Mouse (Mus musculus): Measurements from ENCODE around the gene Tmed9. TPM values are rescaled to one million over a fixed set of nuclear protein-coding genes. Genes with fewer than 3 reads are reported as not detected.
A peak's percentile ranks its signal among the peaks of the same experiment; 100 is the strongest.
"Not testable (repeated sequence)": the region's sequence is repeated elsewhere in the genome, so short reads cannot be mapped to it uniquely, and the experiment has no call there.

The Tmed9 gene
- total RNA-seq, 2 experiments from 2014 or later = 83.3 to 89.3 TPM

DNA sequence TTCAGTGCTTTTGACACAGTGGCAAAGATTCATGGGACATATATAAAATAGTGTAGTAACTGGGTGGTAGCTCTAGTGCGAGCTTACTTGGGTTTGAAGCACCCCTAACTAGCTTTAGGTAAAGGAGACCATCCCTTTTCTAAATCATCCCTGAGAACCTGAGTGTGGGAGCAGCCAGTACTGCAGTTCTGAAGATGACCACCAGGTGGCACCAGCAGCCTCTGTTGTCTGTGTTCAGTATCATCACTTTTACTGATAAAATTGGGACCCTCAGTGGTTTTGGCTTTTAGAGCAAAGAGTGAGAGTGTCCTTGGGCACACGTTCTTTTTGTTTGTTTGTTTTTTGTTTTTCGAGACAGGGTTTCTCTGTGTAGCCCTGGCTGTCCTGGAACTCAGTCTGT lies 28.1 kb downstream of the Tmed9 start:
- peak; percentile 84 to 90 for DNase-seq
- intact Hi-C loops (cut with DNase I) = loop anchor here (1.0 to 2.0 kb wide), 3 partner anchors 19 to 127 kb away; no protein-coding TSS in a partner anchor

DNA sequence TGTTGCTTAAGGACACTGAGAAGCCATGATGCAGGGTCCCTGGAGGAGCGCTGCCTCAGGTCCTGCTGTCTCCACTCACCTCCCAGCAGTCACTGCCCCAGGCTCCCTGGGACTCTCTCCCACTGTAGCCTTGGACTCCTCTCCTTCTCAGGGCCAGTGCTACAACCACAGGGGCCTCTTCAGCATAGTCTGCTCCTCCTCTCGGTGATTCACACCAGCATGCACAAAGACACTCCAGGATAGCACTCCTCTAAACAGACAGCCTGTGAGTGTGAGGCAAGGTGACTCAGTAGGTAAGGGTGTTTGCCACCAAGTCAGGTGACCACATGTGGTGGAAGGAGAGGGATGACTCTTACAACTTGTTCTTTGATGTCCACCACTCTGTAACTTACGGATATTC lies 31.1 kb downstream of the Tmed9 start:
- no peak for DNase-seq
- intact Hi-C loops (cut with DNase I) = no loop called here

DNA sequence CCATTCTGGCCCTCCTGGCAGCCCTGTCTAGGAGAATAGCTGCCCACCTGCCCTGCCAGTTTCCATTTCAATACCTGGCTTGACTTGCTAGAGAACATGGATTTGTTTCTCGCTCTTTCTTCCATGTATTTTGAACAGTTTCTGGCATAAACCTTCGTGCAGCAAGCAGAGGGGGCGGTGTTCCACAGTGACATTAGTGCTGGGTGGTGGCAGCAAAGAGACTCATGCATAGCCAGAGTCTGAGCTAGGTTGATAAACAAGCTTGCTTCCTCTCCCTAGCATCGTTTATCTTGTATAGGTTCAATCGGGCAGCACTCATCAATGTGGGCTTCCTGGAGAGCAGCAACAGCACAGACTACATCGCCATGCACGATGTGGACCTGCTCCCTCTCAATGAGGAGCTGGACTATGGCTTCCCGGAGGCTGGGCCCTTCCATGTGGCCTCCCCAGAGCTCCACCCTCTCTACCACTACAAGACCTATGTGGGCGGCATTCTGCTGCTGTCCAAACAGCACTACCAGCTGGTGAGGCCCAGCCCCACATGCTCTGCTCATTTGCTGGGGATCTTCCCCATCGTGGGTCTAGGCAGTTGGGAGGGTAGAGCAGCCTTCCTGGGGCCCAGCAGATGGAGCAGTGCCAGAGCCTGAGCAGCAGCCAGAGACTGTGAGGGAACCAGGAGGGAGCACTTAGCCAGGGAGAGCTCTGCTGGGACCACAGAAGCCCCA lies 33.5 kb downstream of the Tmed9 start:
- intact Hi-C loops (cut with DNase I) = no loop called here

DNA sequence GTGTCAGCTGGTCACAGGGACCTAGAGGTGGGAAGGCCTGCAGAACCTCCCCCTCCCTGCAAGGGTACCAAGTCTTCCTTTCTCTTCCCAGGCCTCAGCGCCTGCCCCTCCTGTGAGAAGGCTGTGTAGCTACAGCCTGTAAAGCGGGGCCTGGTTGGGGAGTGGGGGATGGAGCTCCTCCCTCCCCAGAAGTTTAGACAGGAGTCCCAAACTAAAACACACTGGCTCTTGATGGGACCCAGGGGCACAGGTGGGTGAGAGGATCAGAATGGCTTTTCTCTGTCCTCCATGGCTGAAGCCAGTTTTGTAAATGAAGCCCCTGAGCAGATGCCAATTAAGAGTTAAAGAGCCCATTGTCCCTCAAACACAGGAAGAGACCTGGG lies 34.1 kb downstream of the Tmed9 start:
- intact Hi-C loops (cut with DNase I) = no loop called here
- DNase-seq = no peak

More for the DNA sequence above, 33.5 kb downstream of the Tmed9 start:
- no peak for DNase-seq

DNA sequence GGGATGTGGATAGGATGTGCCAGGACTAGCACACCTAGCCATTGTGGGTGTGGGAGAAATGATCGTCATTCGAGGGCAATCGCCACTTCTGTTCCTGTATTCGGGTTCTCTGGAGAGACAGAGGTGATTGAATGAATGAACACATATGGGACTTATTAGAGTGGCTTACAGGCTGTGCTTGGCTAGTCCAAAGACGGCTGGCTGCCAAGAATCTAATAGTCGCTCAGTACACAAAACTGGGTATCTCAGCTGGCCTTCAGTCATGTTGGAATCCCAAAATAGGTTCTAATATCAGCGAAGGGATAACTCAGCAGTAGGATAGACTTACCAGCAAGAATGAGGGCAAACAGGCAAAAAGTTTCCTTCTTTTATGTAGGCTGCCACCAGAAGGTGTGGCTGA lies 38.5 kb downstream of the Tmed9 start:
- intact Hi-C loops (cut with DNase I) = no loop called here
- no peak for DNase-seq

DNA sequence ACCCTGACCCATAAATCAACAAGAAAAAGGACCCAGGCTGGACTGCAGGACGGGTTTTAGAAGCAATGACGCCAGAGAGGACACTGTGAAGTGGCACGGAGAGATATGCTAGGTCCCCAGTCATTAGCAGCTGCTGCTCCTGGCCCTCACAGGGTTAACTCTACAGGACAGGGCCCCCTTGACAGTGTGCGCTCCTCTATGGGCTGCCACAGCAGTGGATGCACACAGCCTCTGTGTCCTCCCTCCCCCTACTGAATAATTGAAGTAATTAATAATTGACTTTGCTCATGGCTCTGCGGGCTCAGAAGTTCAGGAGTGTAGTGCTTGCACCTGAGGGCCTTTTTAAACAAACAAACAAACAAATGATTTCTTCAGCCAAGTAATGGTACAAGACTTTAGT lies 39.9 kb downstream of the Tmed9 start:
- intact Hi-C loops (cut with DNase I) = no loop called here
- no peak for DNase-seq

DNA sequence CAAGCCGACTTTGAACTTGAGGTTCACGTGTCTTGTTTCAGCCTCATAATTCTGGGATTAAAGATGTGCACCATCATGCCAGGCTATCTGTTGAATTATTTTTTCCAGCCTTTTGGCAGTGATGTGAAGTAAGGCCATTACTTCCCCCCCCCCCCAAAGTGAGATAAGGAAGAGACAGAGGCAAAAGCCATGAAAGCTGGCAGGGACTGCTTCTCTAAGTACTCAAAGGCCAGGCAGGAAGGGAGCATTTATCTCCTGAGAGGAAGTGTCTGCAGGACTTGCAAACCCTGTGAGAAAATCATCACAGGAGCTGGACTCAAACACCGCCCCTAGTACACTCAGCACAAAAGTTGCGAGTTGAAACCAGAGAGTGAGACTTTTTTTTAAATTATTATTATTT lies 45.8 kb downstream of the Tmed9 start:
- DNase-seq = no peak
- intact Hi-C loops (cut with DNase I) = no loop called here

DNA sequence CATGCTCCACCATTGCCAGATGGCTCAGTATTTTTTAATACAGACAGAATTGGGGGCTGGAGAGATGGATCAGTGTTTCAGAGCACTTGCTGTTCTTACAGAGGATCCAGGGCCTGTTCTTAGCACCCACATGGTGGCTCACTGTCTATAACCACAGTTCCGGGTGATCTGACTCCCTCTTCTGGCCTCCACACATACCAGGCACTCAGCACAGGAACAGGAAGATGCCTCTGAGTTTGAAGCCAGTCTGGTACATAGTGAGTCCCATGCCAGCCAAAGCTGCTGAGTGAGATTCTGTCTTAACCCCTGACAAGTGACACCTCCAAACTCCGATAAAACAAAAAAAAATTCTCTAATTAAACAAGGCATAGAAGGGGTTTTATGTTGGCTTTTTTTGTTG lies 46.7 kb downstream of the Tmed9 start:
- no peak for DNase-seq
- intact Hi-C loops (cut with DNase I) = loop anchor here (2.0 kb wide), 1 partner anchor 19 kb away; no protein-coding TSS in a partner anchor

DNA sequence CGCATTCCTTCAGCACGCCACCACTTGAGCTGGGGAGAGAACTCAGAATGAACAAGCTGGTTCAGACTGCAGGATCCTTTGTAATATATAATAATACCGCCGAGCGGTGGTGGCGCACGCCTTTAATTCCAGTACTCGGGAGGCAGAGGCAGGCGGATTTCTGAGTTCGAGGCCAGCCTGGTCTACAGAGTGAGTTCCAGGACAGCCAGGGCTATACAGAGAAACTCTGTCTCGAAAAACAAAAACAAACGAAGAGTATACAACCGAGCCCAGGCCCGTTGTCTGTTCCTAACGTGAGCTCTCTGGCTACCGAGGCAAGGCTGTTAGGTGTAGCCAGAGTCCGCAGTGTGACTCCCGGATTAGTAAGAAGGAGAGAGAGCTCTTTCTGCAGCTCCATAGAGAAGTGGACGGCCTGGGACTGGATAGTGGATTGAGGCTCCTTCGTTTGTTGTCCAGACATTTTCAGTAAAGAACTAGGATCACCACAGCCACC lies 48.7 kb downstream of the Tmed9 start:
- intact Hi-C loops (cut with DNase I); DNase-seq: not testable (repeated sequence)

DNA sequence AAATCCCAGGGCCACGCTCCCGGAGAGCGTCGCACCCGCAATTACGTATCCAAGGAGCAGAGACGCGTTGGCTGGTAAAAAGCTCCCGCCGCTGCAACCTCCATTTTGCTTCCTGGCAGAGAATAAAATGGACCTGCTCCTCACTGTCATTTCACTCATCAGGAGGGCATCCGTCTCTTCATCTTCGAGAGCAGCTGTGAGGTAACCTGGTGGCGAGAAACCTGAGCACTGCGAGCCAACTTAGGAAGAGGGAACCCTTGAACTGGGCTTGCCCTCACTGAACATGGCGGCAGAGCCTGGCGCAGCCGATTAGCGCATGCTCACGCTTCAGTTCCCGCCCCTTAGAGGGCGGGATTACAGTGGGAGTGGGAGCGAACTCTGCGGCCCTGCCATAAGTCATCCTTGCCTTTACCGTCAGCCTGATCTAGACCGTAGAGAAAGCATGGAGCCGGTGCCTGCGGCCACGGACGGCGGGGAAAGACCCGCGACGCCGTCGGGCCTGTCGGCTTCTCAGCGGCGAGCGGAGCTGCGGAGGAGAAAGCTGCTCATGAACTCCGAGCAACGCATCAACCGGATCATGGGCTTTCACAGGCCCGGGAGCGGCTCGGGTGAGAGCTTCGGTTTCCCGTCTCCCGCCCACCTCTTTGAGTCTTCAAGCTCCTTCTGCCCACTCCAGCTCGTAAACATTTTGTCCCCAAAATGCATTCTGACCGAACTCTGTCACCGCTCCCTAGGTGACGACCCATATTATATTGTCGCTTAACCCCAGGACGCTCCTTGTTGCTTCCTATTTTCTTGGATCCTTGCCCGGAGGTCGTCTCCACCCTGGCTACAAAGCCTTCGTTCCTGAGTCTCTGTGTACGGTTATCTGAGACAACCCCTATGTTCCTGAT lies 49.4 kb downstream of the Tmed9 start, which contains the start of gene Caml:
TSS of gene Caml (plus strand) at position 357 of the 893 bp plus-strand sequence.
- intact Hi-C loops (cut with DNase I) = no loop called here

DNA sequence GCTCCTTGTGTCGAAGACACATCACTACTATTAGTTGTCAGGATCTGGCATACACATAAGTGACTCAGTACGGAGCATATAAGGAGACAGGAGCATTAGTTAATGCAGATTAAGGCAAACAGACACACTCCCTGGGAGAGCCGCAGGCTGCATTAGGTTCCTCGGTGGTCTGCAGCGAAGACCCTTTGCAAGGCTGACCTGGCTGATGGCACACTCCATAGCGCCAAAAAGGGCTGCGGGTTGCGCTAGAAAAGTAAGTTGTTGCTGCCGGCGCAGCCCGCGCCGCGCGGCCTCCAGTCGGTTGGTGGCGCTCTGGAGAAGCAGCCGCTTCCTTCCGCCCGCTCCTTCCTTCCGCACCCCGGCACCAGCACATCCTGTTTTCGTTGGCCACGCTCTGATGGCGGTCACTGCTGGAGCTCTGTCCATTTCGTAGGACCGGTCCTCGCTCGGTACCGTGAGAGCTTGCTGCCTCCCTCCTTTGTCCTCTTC lies 61.2 kb downstream of the Tmed9 start, which contains the start of gene Ddx46:
TSS of gene Ddx46 (plus strand) at position 389 of the 489 bp plus-strand sequence.
- DNase-seq = peak; percentile 94 to 97
- intact Hi-C loops (cut with DNase I) = no loop called here

More for the DNA sequence above, 49.4 kb downstream of the Tmed9 start, which contains the start of gene Caml:
- DNase-seq = peak; percentile 87 to 91

DNA sequence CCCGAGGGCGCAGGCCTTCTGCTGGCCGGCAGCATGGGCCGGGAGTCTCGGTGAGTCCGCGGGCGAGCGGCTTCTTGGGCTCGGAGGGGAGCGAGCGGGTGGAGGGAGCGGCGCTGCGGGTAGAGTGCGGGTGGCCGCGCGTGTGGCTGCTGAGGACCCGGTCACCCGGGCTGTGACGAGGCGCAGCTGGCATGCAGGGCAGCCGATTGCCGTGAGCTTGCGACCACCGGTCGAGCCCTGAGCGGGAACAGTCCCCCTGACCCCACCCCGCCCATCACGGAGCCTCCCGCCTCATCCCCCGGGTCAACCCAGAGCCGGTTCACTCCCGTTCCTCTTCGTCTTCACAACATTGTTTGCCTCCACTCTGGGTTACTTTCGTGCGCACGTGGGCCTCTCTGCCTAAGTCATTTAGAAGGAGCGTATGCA lies 61.6 kb downstream of the Tmed9 start:
- DNase-seq = no peak
- intact Hi-C loops (cut with DNase I) = no loop called here

DNA sequence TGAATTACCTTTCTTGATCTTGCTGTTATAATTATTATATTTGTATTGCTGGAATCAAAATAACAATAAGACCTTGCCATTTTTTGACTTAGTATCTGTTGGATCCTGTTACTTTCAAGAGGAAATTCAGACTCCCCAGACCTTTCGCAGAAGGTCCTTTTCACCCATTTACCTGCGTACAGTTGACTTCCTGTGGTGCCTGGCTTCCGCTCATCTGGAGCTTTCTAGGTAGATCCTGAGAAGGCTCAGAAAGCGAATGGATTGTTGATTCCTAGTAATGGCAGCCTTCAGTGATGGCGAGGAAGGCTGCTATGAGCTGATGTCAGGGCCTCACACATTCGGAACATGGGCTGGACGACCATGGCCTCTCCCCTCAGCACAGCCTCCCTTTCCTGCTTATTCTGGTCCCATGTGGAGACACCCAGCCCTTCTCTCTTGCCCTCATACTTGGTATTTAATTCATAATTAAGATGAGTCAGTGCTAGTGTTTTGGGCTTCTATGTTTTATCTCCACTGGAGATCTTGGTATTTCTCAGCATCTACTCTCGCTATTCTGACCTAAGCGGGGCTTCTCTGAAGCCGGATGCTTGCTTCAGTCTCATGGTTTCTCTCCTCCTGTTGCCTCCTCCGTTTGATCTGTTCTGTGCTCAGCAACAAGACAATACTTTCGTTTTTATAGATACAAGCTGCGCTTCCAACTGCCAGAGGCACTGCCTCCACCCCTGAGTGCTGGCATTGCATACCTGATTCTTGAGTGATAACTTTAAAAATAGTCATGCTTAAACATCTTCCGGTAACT lies 62.9 kb downstream of the Tmed9 start:
- DNase-seq = no peak
- intact Hi-C loops (cut with DNase I) = no loop called here

DNA sequence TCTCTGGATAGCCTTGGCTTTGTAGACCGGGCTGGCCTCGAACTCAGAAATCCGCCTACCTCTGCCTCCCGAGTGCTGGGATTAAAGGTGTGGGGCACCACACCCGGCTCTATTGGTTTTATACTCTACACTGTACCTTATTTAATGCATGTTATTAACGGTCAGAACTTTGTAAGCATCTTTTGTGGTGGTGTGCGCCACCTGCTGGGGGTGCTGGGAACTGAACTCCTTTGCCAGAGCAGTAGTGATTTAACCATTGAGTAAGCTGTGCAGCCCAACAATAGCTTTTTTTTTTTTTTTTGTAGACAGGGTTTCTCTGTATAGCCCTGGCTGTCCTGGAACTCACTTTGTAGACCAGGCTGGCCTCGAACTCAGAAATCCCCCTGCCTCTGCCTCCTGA lies 66.9 kb downstream of the Tmed9 start:
- DNase-seq = peak; percentile 81 to 87
- intact Hi-C loops (cut with DNase I) = loop anchor here (1.0 to 5.0 kb wide), 2 partner anchors 39 to 87 kb away; partner anchors contain the start of gene Pcbd2

DNA sequence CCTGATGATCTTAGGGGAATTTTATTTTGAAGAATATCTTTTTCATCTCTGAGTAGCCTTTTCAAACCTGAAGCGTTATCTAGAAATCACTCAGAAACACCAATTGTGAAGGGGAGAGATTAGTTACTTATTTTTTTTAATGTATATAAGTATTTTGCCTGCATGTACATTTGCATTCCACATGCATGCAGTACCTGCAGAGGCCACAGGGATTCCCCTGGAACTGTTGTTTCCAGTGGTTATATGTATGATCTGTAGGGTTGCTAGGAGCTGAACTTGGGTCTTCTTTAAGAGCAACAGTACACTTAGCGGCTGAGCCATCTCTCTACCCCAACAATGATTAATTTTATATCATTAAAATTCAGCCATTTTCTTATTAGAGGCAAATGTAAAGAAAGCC lies 71.0 kb downstream of the Tmed9 start:
- intact Hi-C loops (cut with DNase I) = loop anchor here (5.0 kb wide), 1 partner anchor 83 kb away; the partner anchor contains the start of gene Pcbd2
- peak in 1 of 2 experiments; percentile 13 for DNase-seq

Other genes starting within 250 kb of the Tmed9 start
- gene Mxd3, start 243.9 kb upstream of the Tmed9 start, total RNA-seq (2021) = 1 to 10 TPM; 2.2 to 3.0 TPM
- gene Lman2, start 210.9 kb upstream of the Tmed9 start, total RNA-seq (2021) = 10 to 100 TPM; 46.0 to 49.9 TPM
- gene Rgs14, start 204.0 kb upstream of the Tmed9 start, total RNA-seq (2021) = 1 to 10 TPM in 1 of 2 experiments, under 1 TPM in 1; 0.65 to 1.6 TPM
- not detected for gene Slc34a1, start 175.5 kb upstream of the Tmed9 start, total RNA-seq (2021)
- gene Pfn3, start 158.5 kb upstream of the Tmed9 start, total RNA-seq (2021) = not detected
- gene F12, start 146.9 kb upstream of the Tmed9 start, total RNA-seq (2021) = not detected
- 10 to 100 TPM; 24.3 to 27.2 TPM for gene Grk6, start 128.7 kb upstream of the Tmed9 start, total RNA-seq (2021)
- 1 to 10 TPM in 1 of 2 experiments, under 1 TPM in 1; 0.81 to 1.6 TPM for gene Prr7, start 109.5 kb upstream of the Tmed9 start, total RNA-seq (2021)
- 10 to 100 TPM; 27.0 to 27.3 TPM for gene Dbn1, start 85.6 kb upstream of the Tmed9 start, total RNA-seq (2021)
- 10 to 100 TPM; 52.3 to 56.6 TPM for gene Pdlim7, start 60.1 kb upstream of the Tmed9 start, total RNA-seq (2021)
- gene Dok3, start 44.4 kb upstream of the Tmed9 start, total RNA-seq (2021) = 1 to 10 TPM; 1.9 to 2.3 TPM
- 10 to 100 TPM; 14.4 to 14.8 TPM for gene Ddx41, start 37.1 kb upstream of the Tmed9 start, total RNA-seq (2021)
- 10 to 100 TPM; 24.8 to 26.9 TPM for gene Fam193b, start 2.6 kb upstream of the Tmed9 start, total RNA-seq (2021)
- 10 to 100 TPM; 10.0 to 11.4 TPM for gene B4galt7, start 26.2 kb downstream of the Tmed9 start, total RNA-seq (2021)
- 10 to 100 TPM; 13.9 to 14.1 TPM for gene Caml, start 49.3 kb downstream of the Tmed9 start, total RNA-seq (2021)
- 10 to 100 TPM; 26.0 TPM for gene Ddx46, start 61.3 kb downstream of the Tmed9 start, total RNA-seq (2021)
- 10 to 100 TPM; 49.7 to 52.5 TPM for gene B230219D22Rik, start 119.4 kb downstream of the Tmed9 start, total RNA-seq (2021)
- 10 to 100 TPM; 36.2 to 37.3 TPM for gene Txndc15, start 140.9 kb downstream of the Tmed9 start, total RNA-seq (2021)
- 10 to 100 TPM; 36.3 to 37.4 TPM for gene Pcbd2, start 153.6 kb downstream of the Tmed9 start, total RNA-seq (2021)
- under 1 TPM in 1 of 2 experiments, not detected in 1; 0.22 TPM for gene Catsper3, start 210.8 kb downstream of the Tmed9 start, total RNA-seq (2021)

Data from heart, postnatal 14 days (tissue).